Mouse (Mus musculus): ENCODE results near the gene Agbl4. TPM values are rescaled to one million over a fixed set of nuclear protein-coding genes. Genes with fewer than 3 reads are reported as not detected.

The Agbl4 gene
- polyA plus RNA-seq, 1 experiment from 2014 or later = 0.38 TPM

DNA sequence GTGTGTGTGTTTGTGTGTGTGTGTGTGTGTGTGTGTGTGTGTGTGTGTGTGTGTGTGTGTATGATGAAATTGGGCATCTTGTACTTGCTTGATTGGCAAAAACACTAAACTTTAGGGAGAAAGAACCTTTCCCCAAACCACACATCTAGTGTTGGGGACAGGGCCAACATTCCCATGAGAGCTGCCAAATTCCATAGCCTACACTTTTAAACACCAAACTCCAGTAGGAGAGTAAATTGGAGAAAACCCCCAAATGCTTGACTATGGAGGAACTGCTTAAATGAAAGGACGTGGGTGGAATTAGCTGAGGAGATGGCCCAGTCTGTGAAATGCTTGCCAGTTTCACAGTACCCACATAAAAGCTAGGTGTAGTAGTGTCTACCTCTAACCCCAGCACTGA, 1235.2 kb downstream of the Agbl4 start:
- H3K27me3 ChIP-seq = no peaks in the 10 kb centered on the region
- H3K27ac ChIP-seq = no peak overlapping the region
- no peaks in the 10 kb centered on the region for H3K36me3 ChIP-seq
- H3K4me3 ChIP-seq (replicated peaks) = no peak overlapping the region
- no peak overlapping the region for H3K9ac ChIP-seq (replicated peaks)
- WGBS = 96% methylated on average over 1 of the region's 1 CpGs
- no peaks in the 10 kb centered on the region for H3K4me1 ChIP-seq (replicated peaks)
- ATAC-seq (ENCODE audit: insufficient number of reproducible peaks, insufficient read depth, low FRiP score, low TSS enrichment, low read depth) = no peak
- H3K9me3 ChIP-seq = no peaks in the 10 kb centered on the region
- no peak overlapping the region for H3K4me2 ChIP-seq

DNA sequence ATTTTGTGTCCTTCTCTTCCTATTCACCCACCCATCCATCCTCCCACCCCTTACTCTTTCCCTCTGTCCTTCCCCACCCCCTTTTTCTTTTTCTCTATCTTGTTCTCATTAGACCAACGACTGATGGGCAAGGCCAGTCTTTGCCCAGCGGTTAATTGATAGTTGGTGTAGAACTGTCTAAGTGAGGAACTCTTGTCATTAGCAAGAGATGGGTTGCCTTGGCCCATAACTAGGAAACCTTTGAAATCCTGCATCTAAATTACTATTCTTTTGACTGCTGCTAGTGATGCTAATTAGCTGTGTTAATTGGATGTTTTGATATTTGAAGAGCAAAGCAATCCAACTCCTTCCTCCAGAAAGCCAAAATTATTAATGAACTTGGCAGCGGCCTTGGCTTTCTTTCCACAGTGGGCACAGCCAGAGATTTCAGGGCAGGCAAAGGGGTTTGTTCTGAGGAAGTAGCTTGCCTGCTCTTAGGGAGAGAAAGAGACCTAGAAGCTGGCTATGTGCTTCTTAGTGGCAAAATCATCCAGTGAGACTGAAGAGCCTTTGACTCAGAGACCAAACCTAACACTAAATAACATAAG, 1238.2 kb downstream of the Agbl4 start:
- Histone ChIP-seq H3K27ac (no peak overlapping the region), H3K36me3 (no peaks in the 10 kb centered on the region), H3K4me3 (replicated peaks) (no peak overlapping the region), H3K27me3 (no peaks in the 10 kb centered on the region), H3K9me3 (no peaks in the 10 kb centered on the region), H3K4me1 (replicated peaks) (no peaks in the 10 kb centered on the region), H3K4me2 (no peak overlapping the region), H3K9ac (replicated peaks) (no peak overlapping the region)
- WGBS = 74% methylated on average over 3 of the region's 3 CpGs
- ATAC-seq (ENCODE audit: insufficient number of reproducible peaks, insufficient read depth, low FRiP score, low TSS enrichment, low read depth) = no peak

DNA sequence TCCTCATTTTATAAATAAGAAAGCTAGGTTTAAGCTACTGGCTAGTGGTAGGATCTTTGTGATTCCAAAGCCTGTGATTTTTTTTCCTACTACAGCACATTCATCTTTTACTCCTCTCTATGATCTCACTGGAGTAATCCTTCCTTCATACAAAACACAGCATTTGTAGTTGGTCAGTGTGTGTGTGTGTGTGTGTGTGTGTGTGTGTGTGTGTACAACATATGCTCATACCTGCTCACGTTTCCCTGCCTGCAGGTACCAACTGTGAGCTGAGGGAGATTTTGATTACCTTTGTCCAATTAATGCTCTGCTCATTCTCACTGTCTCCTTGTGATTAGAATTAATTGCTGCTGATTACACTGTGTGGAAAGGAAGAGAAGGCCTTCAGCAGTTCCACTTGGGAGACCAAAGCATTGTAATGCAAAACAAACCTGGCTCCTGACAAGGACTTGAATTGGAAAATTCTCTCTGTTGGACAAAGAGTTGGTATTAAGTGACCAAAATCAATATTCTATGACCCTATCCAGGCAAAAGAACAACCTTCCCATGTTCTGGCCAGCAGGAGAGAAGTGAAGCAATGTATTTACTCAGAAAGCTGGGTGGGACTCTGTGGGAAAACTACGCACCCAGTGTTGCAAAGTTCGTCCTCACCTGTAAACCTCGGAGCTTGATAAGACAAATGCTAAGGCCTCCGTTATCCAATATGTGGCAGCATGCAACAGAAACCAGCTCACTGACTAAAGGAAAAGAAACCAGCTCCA, 1241.7 kb downstream of the Agbl4 start:
- Histone ChIP-seq H3K27ac (no peak overlapping the region), H3K4me1 (replicated peaks) (no peaks in the 10 kb centered on the region), H3K4me3 (replicated peaks) (no peak overlapping the region), H3K27me3 (no peaks in the 10 kb centered on the region), H3K9ac (replicated peaks) (no peak overlapping the region), H3K9me3 (no peaks in the 10 kb centered on the region), H3K4me2 (no peak overlapping the region), H3K36me3 (no peaks in the 10 kb centered on the region)
- 89% methylated on average over 5 of the region's 5 CpGs for WGBS
- no peak for ATAC-seq (ENCODE audit: insufficient number of reproducible peaks, insufficient read depth, low FRiP score, low TSS enrichment, low read depth)

DNA sequence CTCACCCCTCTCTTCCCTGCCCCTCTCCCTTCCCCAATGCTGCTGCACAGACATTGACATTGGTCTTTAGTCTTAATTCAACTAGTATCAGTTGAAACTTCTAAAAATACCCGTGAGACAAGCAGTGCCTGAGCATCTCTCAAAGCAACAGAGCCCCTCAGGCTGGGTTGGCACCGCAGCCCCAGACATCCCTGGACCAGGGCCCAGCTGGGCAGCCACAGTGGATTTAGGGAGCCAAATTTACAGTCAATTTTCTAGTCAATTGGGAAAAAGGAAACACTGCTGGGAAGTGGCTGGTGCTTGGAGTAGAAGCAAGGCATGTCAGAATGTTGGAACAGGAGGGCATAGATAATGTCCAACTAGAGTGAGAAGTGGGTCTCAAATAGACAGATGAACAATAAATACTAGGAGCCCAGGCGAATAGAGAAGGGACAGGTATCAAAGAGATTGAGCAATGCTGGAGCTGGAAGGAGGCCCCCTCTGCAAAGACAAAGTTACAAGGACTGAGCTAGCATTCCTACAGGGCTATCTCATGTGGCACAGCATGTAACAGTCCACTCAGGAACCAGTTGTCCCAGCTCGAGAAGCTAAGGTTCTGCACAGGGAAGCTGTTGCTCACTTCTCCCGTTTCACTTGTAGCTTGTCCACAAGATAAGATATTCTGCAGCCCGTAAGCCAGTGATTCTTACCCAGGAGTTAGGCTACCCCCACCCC, 1247.8 kb downstream of the Agbl4 start:
- WGBS = 76% methylated on average over 6 of the region's 6 CpGs
- H3K27ac ChIP-seq = no peak overlapping the region
- H3K4me1 ChIP-seq (replicated peaks) = no peaks in the 10 kb centered on the region
- H3K4me3 ChIP-seq (replicated peaks) = no peak overlapping the region
- 0 out of 2 replicates have a peak, but pooled peaks have one; percentile 37 for ATAC-seq (ENCODE audit: insufficient number of reproducible peaks, insufficient read depth, low FRiP score, low TSS enrichment, low read depth)
- H3K4me2 ChIP-seq = no peak overlapping the region
- H3K9ac ChIP-seq (replicated peaks) = no peak overlapping the region
- no peaks in the 10 kb centered on the region for H3K36me3 ChIP-seq
- H3K9me3 ChIP-seq = no peaks in the 10 kb centered on the region
- no peaks in the 10 kb centered on the region for H3K27me3 ChIP-seq

GRCm38 (mm10) chr4:111645831-111646166, 1248.3 kb downstream of the Agbl4 start:
- no peak overlapping the region for H3K27ac ChIP-seq
- H3K4me2 ChIP-seq = no peak overlapping the region
- ATAC-seq (ENCODE audit: insufficient number of reproducible peaks, insufficient read depth, low FRiP score, low TSS enrichment, low read depth) = 0 out of 2 replicates have a peak, but pooled peaks have one; percentile 37
- H3K9ac ChIP-seq (replicated peaks) = no peak overlapping the region
- WGBS = 74% methylated on average over 1 of the region's 1 CpGs
- no peaks in the 10 kb centered on the region for H3K9me3 ChIP-seq
- H3K36me3 ChIP-seq = no peaks in the 10 kb centered on the region
- H3K27me3 ChIP-seq = no peaks in the 10 kb centered on the region
- H3K4me3 ChIP-seq (replicated peaks) = no peak overlapping the region
- H3K4me1 ChIP-seq (replicated peaks) = no peaks in the 10 kb centered on the region

- H3K27me3 ChIP-seq = no peaks in the 10 kb centered on the region
- H3K9me3 ChIP-seq = no peaks in the 10 kb centered on the region
- no peak for ATAC-seq (ENCODE audit: insufficient number of reproducible peaks, insufficient read depth, low FRiP score, low TSS enrichment, low read depth)
- WGBS = 68% methylated on average over 1 of the region's 1 CpGs
- H3K9ac ChIP-seq (replicated peaks) = no peak overlapping the region
- no peak overlapping the region for H3K4me2 ChIP-seq
- H3K4me1 ChIP-seq (replicated peaks) = no peaks in the 10 kb centered on the region
- H3K4me3 ChIP-seq (replicated peaks) = no peak overlapping the region
- no peak overlapping the region for H3K27ac ChIP-seq
- H3K36me3 ChIP-seq = no peaks in the 10 kb centered on the region
These were observed 1256.0 kb downstream of the Agbl4 start for GRCm38 (mm10) chr4:111653451-111653850.

DNA sequence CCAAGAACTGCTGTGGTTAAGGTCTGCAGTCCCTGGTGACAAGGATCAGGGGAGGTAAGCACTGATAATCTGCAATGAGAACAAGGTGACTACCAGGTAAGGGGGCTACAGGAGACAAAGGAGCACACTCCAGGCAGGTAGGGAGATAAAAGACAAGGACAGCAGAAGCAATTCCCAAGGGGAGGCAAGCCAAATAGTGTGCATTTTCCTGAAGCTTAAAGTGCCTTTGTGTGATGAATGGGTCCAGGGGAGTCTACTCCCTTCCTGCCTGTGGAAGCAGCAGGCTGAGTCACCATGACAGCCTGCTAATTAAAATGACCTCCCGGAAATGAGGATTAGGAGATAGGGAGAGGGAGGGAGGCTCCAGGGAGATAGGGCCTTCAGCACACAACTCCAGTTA, 1266.3 kb downstream of the Agbl4 start:
- Histone ChIP-seq H3K27ac (no peak overlapping the region), H3K4me1 (replicated peaks) (peaks cover 12% of the 10 kb centered on the region)
- WGBS = 8% methylated on average over 1 of the region's 1 CpGs

GRCm38 (mm10) chr4:111664146-111664545, 1266.7 kb downstream of the Agbl4 start:
- no peaks in the 10 kb centered on the region for H3K9me3 ChIP-seq
- H3K36me3 ChIP-seq = no peaks in the 10 kb centered on the region
- H3K27me3 ChIP-seq = no peaks in the 10 kb centered on the region
- H3K4me3 ChIP-seq (replicated peaks) = no peak overlapping the region
- WGBS = 47% methylated on average over 3 of the region's 3 CpGs
- H3K27ac ChIP-seq = no peak overlapping the region
- H3K4me2 ChIP-seq = no peak overlapping the region
- peaks cover 12% of the 10 kb centered on the region for H3K4me1 ChIP-seq (replicated peaks)
- ATAC-seq (ENCODE audit: insufficient number of reproducible peaks, insufficient read depth, low FRiP score, low TSS enrichment, low read depth) = no peak
- H3K9ac ChIP-seq (replicated peaks) = no peak overlapping the region

More for the DNA sequence above, 1266.3 kb downstream of the Agbl4 start:
- Histone ChIP-seq H3K4me3 (replicated peaks) (no peak overlapping the region), H3K4me2 (no peak overlapping the region), H3K36me3 (no peaks in the 10 kb centered on the region), H3K9ac (replicated peaks) (no peak overlapping the region), H3K27me3 (no peaks in the 10 kb centered on the region), H3K9me3 (no peaks in the 10 kb centered on the region)
- no peak for ATAC-seq (ENCODE audit: insufficient number of reproducible peaks, insufficient read depth, low FRiP score, low TSS enrichment, low read depth)

GRCm38 (mm10) chr4:111666713-111667112, 1269.3 kb downstream of the Agbl4 start:
- WGBS = 76% methylated on average over 1 of the region's 1 CpGs
- no peak for ATAC-seq (ENCODE audit: insufficient number of reproducible peaks, insufficient read depth, low FRiP score, low TSS enrichment, low read depth)

GRCm38 (mm10) chr4:111669369-111669768, 1271.9 kb downstream of the Agbl4 start:
- peaks cover 9% of the 10 kb centered on the region; the same call in 1 of the 2 replicates for H3K4me1 ChIP-seq (replicated peaks)
- no peaks in the 10 kb centered on the region for H3K27me3 ChIP-seq
- 83% methylated on average over 3 of the region's 3 CpGs for WGBS
- H3K36me3 ChIP-seq = no peaks in the 10 kb centered on the region
- no peak for ATAC-seq (ENCODE audit: insufficient number of reproducible peaks, insufficient read depth, low FRiP score, low TSS enrichment, low read depth)
- H3K9me3 ChIP-seq = no peaks in the 10 kb centered on the region
- no peak overlapping the region for H3K4me3 ChIP-seq (replicated peaks)
- no peak overlapping the region for H3K27ac ChIP-seq
- H3K4me2 ChIP-seq = no peak overlapping the region
- no peak overlapping the region for H3K9ac ChIP-seq (replicated peaks)

More at GRCm38 (mm10) chr4:111666713-111667112, 1269.3 kb downstream of the Agbl4 start:
- H3K27me3 ChIP-seq = no peaks in the 10 kb centered on the region
- no peak overlapping the region for H3K9ac ChIP-seq (replicated peaks)
- H3K4me2 ChIP-seq = no peak overlapping the region
- no peak overlapping the region for H3K4me3 ChIP-seq (replicated peaks)
- peaks cover 21% of the 10 kb centered on the region for H3K4me1 ChIP-seq (replicated peaks)
- no peak overlapping the region for H3K27ac ChIP-seq
- no peaks in the 10 kb centered on the region for H3K9me3 ChIP-seq
- H3K36me3 ChIP-seq = no peaks in the 10 kb centered on the region
